Mouse (Mus musculus) thymus, postnatal 10 days (tissue): ENCODE measurements around the gene D430041D05Rik.

Experiments used
- DNase-seq, 2 experiments: peaks; one replicate each; pipeline ENCODE4 v3.0.0; 2021; ENCODE audit warnings: low spot score in 2 of 2

The D430041D05Rik gene

DNA sequence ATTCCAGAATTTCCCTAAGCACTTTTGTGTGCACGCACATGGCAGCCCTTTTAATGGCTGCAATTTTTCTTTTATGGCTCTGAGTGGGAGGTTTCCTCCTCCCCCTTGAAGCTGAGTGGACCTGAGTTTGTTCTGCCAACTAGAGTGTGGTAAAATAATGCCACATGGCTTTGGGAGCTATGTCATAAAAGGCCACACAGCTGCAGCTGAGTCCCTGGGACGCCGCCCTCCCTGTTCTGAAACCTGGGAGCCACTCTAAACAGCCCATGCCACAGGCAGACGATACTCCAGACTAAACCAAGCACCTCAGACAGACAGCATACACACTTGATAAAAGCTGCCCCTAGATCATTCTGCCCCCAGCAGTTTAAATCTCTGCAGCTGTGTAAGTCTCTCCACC is 143.8 kb downstream of the D430041D05Rik start:
- DNase-seq, result no peak

DNA sequence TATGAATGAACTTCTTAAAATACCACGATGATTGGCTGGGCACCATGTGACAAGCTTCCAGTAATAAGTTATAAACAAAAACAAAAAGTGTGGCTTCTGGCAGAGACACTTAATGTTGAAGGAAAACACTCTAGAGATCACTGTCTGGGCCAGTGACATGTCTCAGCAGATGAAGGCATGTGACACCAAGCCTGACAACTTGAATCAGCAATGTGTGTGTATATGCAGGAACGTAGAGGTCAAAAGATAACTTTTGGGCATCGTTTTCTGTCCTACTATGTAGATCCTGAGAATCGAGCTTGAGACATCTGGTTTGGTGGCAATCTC is 149.1 kb downstream of the D430041D05Rik start:
- DNase-seq, result no peak

DNA sequence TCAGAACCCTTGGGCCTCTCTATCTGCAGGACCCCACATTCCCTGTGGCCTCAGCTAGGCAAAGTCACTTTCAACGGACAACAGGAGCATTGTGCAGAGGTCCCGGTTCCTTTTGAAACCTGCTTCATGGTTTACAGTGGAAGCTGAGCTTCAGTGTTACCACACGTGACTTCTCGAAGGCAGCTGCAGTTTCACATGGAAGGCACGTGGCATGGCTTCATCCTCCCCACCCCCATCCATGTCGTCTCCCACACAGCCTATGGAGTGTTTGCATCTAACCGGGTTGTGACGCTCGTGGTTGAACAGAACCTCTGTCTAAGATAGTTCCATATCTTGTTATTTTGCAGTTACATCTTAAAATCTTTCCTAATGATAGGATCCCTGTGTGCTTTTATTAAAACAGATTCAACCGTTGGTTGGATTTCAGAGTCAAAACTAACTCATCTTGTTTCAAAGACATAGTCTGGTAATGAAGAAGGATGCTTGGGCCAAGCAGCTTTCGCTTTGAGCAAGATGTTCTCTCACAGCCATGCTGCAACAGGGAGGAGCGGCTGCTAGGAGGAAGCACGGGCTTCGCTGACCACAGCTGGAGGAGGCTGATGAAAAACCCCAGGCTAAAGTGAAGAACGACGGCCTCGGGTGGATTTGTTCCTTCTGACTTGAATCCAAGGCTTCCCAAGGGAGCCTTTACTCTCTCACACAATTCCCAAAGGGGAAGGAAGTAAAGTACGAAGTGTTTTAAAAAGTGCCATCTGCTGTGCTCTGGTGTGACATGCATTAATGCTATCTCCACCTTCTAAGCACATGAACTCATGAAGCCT is 149.7 kb downstream of the D430041D05Rik start:
- DNase-seq, result no peak

DNA sequence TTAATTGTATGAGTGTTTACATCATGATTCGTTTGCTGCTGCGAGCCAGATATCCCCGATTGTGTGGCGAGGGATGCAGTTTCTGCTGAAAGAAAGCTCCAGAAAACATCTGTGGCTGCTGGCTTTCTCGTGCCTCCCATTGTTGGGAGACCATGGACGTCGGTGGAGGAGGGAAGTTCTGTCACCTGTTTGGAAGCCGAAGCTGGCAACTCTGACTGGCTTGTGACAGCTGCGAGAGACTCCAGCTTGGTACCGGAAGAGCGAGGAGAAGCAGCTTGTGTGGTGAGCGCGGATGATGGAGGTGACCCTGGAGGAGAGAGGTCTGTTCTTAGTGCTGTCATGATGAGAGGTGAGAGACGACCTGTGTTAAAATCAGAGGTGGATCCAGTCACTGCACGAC is 154.2 kb downstream of the D430041D05Rik start:
- no peak for DNase-seq

DNA sequence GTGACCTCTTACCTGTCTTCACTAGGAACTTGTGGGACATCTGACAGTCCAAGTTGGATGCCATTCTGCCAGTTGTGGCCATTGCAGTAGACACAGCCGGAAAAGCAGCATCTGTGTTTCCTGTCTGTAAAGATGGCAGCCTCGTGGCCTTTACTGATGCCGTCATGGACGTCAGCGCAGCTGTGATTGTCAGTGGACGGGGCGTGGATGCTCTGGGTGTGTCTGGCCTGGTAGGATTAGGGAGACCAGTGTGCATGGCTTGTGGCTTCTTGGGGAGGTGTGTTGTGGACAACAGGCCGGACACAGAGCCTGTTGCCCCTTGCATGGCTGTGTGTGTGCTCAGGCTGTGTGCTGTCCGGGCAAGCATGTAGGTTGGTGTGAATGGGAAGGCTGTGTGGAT is 155.9 kb downstream of the D430041D05Rik start:
- DNase-seq, result no peak

DNA sequence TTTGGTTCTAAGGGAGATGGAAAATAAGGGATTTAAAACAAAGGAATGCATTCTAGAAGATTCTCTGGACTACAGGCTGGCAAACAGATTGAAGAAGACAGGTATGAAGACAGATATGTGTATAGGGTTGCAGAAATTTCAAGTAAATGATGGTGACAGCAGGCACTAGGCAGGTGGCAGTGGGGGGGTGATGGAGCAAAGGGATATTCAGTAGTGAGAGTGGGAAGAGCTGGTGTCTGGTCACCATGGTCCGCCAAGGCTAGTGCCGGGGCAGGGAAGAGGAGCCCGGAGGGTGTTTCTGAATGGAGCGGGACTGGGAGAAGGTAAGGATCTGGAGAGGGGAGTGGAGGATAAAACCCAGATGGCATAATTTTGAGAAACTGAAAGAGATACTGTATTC is 157.5 kb downstream of the D430041D05Rik start:
- no peak for DNase-seq

DNA sequence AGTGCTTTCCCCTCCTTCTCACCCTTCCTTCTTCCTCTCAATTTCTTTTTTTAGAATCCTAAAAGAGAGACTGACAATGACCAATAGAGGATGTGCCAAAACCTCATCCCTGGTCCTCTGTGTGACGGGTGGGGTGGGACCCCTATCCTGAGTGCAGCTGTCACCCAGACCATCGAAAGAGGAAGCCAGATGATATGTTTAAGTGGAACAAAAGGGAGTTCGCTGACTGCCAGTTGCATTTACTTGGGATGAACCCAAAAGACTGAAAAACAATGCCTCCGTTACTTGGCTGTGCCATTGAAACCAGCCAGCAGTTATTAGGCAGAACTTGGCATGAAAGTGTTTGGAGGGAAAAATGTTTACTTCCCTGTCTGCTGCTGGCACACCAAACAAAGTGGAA is 159.2 kb downstream of the D430041D05Rik start:
- DNase-seq, result no peak

DNA sequence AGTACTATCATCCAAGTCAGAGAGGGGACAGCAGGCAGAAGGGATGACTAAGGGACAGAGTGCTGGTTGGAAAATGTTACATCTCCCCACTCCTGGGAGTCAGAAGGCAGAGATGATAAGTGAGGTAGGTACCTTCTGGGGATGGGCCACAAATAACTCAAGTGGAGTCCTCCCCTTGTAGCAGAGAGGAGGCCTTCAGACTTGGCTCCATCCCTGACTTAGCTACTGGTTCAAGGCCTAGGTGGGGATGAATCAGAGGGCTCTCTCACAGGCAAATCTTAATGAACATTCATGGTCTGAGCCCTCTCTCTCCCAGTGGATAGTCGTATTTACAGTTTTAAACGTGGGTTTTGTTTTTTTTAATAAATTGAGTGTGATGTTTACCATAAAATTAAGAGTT is 161.0 kb downstream of the D430041D05Rik start:
- no peak for DNase-seq

DNA sequence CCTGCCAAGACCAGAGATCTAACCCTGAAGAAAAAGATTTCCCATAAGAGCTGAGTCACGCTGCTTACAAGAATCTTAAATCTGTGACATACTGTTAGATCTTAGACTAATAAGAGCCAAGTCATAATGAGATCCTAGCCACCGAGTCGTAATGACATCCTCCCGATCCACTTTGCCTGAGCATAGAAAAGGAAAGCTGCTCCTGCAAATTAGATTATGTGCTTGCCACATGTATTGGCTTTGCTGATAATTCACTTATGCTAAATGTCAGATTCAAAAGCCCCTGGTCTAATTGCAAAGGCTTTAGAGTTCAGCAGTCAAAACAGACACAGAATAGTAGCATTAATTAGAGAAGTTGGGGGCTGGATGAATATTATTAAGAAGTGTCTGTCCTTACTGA is 164.0 kb downstream of the D430041D05Rik start:
- DNase-seq, result no peak

DNA sequence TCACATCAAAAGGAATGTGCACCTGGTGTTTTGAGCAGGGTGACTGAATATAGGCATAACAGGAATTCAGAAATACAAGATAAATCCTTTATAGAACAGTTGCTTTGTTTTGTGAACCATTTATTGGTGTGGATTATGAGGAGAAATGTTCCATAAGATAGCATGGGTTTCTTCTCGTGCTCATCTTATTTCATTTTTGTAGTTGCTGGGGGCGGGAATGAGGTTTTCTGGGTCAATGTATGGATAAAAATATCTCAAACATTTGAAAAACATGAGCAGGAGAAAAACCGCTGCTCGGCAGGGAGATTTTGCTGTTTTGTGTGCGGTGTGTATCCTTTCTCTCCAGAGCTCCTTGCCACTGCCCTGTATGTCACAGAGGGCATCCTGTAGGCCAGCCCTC is 168.8 kb downstream of the D430041D05Rik start:
- DNase-seq, result no peak

DNA sequence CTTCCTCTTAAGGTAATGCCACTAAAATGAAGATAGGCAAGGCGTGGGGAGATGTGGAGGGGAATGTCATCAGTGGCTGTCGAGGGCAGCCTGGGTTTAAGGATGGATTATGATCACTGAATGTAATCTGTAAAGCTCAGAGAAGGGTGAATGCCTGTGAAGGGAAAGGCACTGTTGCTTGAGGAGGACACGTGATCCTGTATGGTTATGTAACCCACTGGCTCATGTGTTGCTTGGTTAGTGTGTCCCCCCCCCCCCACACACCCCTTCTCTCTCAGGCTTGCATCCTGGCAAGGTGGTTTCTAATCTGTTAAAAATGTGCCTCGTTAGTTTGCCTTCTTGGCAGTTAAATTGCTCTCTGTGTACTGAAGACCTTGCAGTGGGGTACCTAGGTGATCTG is 173.7 kb downstream of the D430041D05Rik start:
- DNase-seq, result no peak

DNA sequence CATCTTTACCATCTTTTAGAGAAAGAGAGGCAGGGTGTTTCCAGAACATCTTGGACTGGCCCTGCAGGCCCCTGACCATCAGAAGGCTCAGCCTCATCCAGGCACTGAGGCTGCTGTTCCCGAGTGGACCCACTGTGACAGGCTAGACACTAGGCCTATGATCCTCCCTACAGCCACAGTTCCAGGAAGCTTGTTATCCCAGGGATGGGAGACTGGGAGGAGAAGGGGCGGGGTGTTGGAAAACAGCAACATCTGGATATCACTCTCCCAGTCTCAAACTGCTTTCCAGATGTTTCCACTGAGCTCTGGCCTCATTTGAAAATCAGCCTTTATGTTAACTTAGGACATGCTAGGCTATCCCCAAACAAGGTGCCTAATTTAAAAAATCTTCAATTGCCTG is 180.4 kb downstream of the D430041D05Rik start:
- DNase-seq, result no peak

DNA sequence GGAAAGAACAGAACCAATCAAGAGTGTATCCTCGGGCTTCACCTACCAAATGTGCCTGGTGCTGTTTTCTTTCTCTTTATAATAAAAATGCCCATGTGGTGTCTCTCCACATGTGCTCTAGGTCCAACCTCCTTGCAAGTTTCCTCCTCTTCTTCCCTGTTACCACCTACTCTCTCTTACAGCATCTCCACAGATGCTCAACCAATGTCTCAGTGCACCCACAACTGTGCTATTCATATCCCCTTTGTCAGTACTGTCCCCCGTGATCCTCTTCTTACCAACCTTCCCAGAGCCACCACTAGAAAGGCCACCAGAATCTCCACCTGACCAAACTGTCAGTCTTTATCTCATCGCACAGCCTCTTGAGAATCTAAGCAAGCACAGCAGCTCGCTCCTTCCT is 184.8 kb downstream of the D430041D05Rik start:
- no peak for DNase-seq

DNA sequence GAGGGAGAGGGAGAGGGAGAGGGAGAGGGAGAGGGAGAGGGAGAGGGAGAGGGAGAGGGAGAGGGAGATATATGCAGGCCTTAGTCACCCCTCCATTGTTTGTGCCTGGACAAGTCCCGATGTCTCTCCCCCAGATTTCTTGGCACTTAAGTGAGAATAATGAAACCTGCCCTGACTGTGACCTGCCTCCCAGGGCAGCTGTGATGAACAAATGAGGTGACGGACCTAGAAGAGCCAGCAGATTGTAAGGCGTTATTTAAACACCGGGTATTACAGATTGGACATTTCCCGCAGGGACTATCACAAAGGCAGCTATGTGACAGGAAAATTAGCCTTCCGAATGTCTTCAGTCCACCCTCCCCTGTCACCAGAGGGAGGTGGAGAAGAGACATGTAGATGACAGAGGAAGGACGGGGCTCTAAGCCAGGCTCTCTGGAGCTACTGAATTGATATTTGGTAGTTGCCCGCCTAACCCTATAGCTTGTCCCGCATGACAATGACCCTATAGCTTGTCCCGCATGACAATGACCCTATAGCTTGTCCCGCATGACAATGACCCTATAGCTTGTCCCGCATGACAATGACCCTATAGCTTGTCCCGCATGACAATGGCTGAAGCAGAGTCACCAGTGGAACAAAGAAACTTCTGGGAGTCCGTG is 191.0 kb downstream of the D430041D05Rik start:
- DNase-seq, result no peak

DNA sequence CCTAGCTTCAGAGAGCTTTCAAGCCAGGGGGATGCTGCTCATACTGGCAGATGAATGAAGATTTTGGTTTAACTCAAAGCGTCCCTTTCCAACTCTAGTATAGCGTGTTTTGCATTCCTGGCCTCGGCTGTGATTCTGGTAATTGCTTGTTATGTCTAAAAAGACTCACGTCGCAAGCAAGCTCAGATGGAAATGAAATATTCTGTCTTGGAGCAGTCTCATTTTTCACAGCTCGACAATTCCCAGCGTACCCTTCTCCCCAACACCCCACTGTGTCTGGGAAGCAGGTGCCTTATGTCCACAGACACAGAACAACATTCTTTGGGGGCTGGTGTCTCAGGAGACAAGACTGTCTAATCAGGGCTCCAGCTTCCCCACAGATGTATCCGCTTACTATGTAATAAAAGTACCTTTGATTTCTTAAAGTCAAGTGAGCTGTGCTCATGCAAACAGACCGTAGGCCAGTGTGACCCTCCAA is 192.2 kb downstream of the D430041D05Rik start:
- no peak for DNase-seq

DNA sequence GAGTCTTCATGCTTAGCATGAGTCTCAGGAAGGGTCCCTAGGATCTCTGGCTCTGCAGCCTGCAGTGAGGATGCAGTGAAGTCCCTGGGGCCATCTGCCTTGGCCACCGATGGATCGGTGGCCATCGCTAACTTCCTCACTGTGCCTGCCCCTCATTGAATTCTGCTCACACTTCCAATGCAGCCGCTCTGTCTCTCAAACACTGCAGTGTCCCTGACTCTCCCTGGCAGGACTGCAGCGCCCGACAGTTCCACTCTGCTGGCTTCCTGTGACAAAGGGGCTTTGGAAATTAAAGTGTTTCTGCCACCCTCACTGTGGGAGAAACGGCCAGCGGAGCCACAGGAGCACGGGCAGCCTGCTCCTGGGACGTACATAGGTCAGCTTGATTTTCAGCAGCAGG is 192.7 kb downstream of the D430041D05Rik start:
- no peak for DNase-seq

DNA sequence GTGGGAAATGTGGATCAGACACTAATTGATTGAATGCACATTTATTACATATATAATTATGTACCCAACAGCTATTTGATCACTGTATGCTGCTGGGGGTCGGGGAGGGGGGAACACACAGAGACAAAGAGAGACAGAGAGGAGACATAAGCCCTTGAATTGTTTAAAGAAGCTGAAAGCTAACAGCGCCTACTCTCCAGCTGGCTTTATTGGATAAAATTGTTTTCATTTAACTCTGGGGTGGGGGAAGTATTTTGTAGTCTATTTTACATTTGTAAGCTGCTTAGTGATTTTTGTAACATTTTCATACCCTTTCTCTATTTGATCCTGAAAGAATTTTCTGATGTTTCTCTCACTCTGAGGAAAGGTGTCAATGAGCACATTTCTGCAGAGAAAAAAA is 201.4 kb downstream of the D430041D05Rik start:
- no peak for DNase-seq

DNA sequence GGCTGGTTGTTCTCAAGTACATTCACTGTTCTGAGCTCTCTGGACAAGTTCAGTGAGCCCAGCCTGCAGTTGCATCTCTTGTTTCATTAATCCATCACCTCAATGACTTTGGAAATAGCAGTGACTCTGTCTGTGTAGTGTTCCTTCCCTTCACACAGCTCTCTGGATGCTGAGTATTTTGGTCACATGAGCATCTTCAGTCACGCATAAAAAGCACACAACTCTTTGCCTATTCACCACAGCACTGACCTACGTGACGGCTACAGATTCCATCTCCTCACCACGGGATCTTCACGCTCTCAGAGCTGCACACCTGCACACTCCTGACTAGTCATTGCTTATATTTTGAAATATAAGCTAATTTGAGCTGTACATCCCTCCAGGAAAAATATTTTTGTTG is 202.4 kb downstream of the D430041D05Rik start:
- DNase-seq, result no peak

DNA sequence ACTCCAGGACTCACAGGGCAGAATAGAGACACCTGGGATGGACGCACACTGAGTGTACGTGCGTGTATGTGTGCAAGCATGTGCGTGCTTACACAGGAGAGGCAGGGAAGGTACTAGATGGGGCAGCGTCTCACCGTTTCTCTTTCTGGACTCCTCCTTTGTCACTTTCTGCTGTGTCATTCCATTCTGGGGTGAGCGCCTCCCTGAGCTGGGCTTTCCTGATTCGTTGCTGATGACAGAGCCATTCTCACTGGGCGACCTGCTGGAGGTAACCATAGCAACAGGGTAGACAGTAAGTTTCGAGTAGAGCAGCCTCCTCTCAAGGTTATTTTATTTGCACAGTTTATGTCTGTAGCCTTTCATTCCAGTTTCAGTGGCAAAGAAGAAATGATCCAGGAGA is 202.9 kb downstream of the D430041D05Rik start:
- no peak for DNase-seq

DNA sequence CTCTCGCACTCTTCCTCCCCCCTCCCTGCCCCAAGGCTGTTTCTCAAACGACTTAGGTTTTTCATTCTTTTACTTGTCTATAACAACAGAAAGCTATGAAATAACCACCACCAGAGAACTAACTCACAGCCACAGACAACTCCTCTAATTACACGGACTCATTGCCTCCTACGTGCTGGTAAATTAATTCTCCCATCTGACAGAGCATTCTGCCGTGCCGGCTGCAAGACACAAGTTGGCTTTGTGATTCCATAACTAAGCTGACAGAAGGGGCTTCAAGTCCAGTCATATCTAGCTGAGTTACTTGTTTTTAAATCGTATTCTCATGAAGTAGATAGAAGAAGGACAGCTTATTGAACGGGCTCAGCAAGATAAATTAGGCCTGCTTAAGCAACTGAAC is 205.2 kb downstream of the D430041D05Rik start:
- DNase-seq, result no peak

DNA sequence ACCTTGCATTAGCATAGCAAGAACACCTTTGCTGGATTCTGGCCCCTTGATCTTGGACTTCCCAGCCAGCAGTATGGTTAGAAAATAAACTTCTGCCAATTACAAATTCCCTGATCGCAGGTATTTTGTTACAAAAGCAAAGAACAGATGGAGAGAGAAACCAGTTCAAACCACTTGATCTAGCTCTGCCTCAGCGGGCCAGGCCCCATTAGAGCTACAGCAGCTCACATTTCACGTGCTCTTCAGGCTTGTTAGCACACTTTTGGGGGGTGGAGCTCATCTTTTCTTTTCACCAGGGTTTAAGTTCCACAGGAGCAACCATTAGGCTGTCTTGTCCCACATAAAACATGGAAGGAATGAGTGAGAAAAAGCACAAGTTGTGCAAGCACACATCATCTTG is 210.6 kb downstream of the D430041D05Rik start:
- no peak for DNase-seq

DNA sequence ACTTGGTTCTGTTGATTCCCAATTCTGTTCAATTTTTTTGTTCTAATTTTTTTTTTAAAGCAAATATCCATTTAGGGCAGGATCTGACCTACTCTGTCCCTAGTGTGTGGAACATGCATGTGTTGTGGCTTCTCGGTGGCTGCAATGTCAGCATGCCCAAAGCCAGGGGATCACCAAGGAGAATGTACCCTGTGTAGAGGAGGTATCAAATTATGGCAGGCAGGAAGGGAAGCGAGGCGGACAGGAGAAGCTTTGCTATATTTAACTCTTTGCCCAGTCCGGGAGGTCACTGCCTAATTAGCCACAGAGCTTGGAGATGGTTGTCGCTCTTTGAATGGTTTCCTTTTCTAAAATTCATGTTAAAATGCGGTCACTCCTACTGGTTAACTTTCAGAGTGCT is 212.6 kb downstream of the D430041D05Rik start:
- no peak for DNase-seq

DNA sequence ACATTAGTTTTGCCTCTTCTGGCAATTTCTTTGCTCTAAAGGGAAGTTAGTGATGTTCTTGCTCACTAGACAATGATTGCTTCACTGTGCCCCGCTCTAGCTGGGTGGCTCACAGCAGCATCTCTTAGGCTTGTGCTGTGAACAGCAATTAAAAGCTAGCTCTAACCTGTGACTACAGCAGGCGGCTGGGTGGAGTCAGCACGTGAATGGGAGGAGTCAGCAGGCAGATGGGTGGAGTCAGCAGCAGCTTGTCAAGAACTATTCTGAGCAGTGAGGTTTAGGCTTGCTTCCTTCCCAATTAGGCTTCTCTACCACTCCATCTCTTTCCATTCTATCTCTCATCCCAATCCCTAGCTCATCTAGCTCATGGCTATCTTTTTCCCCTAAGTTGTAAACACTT is 213.5 kb downstream of the D430041D05Rik start:
- no peak for DNase-seq
